Mouse (Mus musculus) bone marrow macrophage, adult 2 months (primary cell): ENCODE results near the gene Foxk1.

Experiments
- CTCF ChIP-seq: IDR thresholded peaks from 2 replicates; pipeline ENCODE4 v1.5.1; 2012; ENCODE audit warnings: low read depth, mild to moderate bottlenecking, low read length, moderate library complexity
- POLR2A ChIP-seq: IDR thresholded peaks from 2 replicates; pipeline ENCODE4 v1.6.1; 2012; ENCODE audit warnings: mild to moderate bottlenecking, low read depth, low read length, borderline replicate concordance

DNA sequence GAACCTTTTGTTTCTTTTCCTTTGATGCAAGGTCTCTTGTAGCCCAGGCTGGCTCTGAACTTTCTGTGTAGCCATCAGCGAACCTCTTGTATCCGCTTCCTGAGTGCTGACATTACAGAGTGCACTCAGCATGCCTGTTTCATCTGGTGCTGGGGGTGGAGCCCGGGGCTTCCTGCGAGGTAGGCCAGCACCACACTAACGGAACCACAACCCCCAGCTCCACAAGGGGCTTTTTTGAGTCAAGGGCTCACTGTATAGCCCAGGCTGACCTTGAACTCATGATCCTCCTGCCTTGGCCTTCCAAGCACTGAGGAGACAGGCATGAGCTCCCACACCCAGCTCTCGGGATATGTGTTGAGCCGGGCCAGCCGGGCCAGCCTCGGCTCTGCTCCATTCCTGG, 49.5 kb downstream of the Foxk1 start:
- TF ChIP-seq POLR2A (no peak), CTCF (no peak)
